Mouse (Mus musculus) frontal cortex, adult 2 months (tissue): Measurements from ENCODE around the gene Slc45a3. TPM values are rescaled to one million over a fixed set of nuclear protein-coding genes. Genes with fewer than 3 reads are reported as not detected.

ENCODE experiments used
- DNase-seq, 2 experiments: peaks; one replicate each; pipeline ENCODE4 v3.0.0; 2022; ENCODE audit warnings: low spot score in 1 of 2; ENCODE audit errors: extremely low spot score in 1 of 2
- polyA plus RNA-seq: library from polyadenylated mRNA; depleted of rRNA; stranded (reverse); fragments of >200 nt; gene quantifications from 2 replicates; pipeline ENCODE4 v1.2.3, GENCODE M21; 2012; rRNA removed

The Slc45a3 gene
- polyA plus RNA-seq, 1 experiment: 1.4 TPM

GRCm38 (mm10) chr1:132016691-132017090, 53.9 kb downstream of the Slc45a3 start:
- no peak for DNase-seq

DNA sequence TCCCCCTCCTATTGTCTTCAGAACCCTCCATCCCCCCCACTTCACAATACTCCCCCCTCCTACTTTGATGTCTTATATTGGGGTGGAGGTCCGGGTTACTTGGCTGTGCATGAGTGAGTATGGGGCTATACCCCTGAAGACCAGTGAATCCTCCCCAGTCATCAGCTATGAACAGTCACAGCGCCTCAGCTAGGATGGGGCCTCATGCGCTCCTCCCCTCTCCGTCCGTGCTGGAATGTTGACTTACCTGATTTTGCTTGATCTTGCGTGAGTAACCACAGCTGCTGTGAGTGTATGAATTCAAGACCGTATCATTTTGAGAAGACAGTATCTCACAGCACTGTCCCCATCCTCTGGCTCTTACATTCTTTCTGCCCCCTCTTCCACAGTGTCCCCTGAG, 57.1 kb downstream of the Slc45a3 start:
- DNase-seq: no peak

DNA sequence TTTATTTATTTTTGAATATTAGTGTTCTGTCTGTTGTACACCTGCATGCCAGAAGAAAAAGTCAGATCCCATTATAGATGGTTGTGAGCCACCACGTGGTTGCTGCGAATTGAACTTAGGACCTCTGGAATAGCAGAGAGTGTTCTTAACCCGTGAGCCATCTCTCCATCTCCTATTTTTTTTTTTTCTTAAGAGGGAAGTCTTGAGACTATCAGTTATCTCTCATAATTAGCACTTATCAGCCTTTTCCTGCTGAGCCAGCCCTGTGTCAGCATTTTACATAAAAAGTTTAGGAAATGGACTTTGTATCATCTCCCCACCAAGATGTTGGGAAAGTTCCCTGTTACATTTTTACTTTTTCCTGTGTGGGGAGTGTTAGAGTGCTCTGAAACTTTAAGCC, 59.3 kb downstream of the Slc45a3 start:
- DNase-seq: no peak

DNA sequence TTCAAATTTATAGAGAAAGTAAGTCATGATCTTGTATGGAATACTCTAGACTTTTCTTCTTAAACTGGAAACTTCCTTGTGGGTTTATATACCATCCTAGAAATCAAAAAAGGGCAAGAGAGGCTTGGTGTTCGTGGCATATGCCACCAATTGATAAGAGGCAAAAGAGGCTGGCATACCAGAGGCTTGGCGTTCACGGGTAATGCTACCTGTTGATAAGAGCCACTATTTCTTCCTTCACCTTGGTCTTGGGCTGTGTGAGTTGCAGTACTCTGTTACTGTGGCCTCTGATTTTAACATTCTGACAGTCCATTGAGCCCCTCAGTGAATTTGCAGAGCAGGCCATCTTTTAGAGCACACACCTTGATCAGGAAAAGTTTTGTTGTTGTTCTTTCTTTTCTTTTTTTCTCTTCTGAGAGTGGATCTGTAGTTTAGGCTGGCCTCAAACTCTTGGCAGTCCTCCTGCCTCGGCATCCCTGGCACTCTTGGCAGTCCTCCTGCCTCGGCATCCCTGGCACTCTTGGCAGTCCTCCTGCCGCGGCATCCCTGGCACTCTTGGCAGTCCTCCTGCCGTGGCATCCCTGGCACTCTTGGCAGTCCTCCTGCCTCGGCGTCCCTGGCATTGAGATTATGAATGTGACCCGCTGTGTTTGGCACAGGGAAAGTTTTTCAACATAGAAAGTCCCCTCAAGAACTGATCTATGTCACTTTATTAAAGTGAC, 64.3 kb downstream of the Slc45a3 start:
- no peak for DNase-seq

- no peak for DNase-seq
These were observed 65.2 kb downstream of the Slc45a3 start for GRCm38 (mm10) chr1:132027978-132028377.

GRCm38 (mm10) chr1:132028413-132028812, 65.6 kb downstream of the Slc45a3 start:
- no peak for DNase-seq

DNA sequence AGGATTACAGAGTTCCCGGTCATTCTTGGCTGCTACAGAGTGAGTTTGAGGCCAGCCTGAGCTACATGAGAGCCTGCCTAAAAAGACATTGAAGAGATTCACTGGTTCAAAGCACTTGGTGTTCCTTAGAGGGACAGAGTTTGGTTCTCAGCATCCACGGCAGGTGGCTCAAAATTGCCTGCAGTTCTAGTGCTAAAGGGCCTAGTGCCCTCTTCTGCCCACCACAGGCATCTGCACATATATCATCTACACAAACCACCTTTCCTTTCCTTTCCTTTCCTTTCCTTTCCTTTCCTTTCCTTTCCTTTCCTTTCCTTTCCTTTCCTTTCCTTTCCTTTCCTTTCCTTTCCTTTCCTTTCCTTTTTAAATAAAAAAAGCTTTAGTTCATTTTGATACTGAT, 67.8 kb downstream of the Slc45a3 start:
- no peak for DNase-seq

DNA sequence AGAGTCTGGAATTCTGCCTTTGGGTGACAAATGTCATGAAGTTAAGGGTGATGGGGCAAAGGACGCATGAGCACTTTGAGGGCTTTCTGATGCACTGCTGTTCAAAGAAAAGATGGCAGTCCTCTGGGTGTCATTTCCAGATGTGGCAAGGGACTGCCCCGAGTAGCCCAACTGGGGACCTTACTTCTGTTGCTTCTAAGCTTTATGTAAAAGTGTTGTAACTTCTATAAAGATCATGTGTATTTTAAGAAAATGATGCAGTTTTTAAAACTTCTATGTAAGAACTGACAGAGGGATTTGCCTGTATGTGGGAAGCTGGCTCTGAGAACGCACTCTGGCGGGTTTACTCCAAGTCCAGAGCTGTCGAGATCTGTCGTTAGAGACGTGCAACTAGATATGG, 69.4 kb downstream of the Slc45a3 start:
- DNase-seq: no peak

Other genes starting within 250 kb of the Slc45a3 start
- 0.06 TPM in 1 of 2 replicates, not detected in the other for gene Slc26a9, start 218.9 kb upstream of the Slc45a3 start, polyA plus RNA-seq
- gene Pm20d1, start 165.6 kb upstream of the Slc45a3 start, polyA plus RNA-seq: 2.3 and 2.5 TPM in 2 replicates
- 37.3 and 39.2 TPM in 2 replicates for gene Slc41a1, start 135.5 kb upstream of the Slc45a3 start, polyA plus RNA-seq
- 10.2 and 10.6 TPM in 2 replicates for gene Rab29, start 95.7 kb upstream of the Slc45a3 start, polyA plus RNA-seq
- gene Nucks1, start 52.4 kb upstream of the Slc45a3 start, polyA plus RNA-seq: 63.2 and 63.8 TPM in 2 replicates
- gene Elk4, start 44.6 kb downstream of the Slc45a3 start, polyA plus RNA-seq: 22.7 and 23.2 TPM in 2 replicates
- 44.8 and 53.1 TPM in 2 replicates for gene Mfsd4a, start 105.1 kb downstream of the Slc45a3 start, polyA plus RNA-seq
- gene Cdk18, start 176.7 kb downstream of the Slc45a3 start, polyA plus RNA-seq: 28.8 and 43.4 TPM in 2 replicates
- 9.6 and 10.7 TPM in 2 replicates for gene Lemd1, start 228.5 kb downstream of the Slc45a3 start, polyA plus RNA-seq
- 6.4 and 6.8 TPM in 2 replicates for gene AC124108.1, start 228.5 kb downstream of the Slc45a3 start, polyA plus RNA-seq